Mouse (Mus musculus): ENCODE measurements at regions not wholly inside any gene's neighbourhood (a gene's known extent, or its start where the extent isn't known, plus 50 kb on each side); places are given as distances from the start of the nearest gene placed in this dataset.
"Not testable (repeated sequence)": the region's sequence is repeated elsewhere in the genome, so short reads cannot be mapped to it uniquely, and the experiment has no call there.

- no peak for DNase-seq (ENCODE audit: inconsistent age in 2 of 2, low spot score in 1 of 2)
These were observed 195.9 kb downstream of the Unc5cl start for GRCm38 (mm10) chr17:48650556-48650955.

GRCm38 (mm10) chr17:48672749-48673148 is 218.0 kb downstream of the Unc5cl start:
- no peak for DNase-seq (ENCODE audit: inconsistent age in 2 of 2, low spot score in 1 of 2)

- no peak for DNase-seq (ENCODE audit: inconsistent age in 2 of 2, low spot score in 1 of 2)
These were observed 223.6 kb downstream of the Unc5cl start for GRCm38 (mm10) chr17:48678216-48678832.

GRCm38 (mm10) chr17:48680331-48680730 is 225.6 kb downstream of the Unc5cl start:
- DNase-seq (ENCODE audit: inconsistent age in 2 of 2, low spot score in 1 of 2), result no peak

- no peak for DNase-seq (ENCODE audit: inconsistent age in 2 of 2, low spot score in 1 of 2)
These were observed 234.2 kb downstream of the Unc5cl start for GRCm38 (mm10) chr17:48688944-48689343.

- no peak for DNase-seq (ENCODE audit: inconsistent age in 2 of 2, low spot score in 1 of 2)
These were observed 233.7 kb upstream of the Lrfn2 start for GRCm38 (mm10) chr17:48698456-48698855.

GRCm38 (mm10) chr17:48700591-48700990 is 231.6 kb upstream of the Lrfn2 start:
- no peak for DNase-seq (ENCODE audit: inconsistent age in 2 of 2, low spot score in 1 of 2)

GRCm38 (mm10) chr17:48720506-48720905 is 211.7 kb upstream of the Lrfn2 start:
- DNase-seq (ENCODE audit: inconsistent age in 2 of 2, low spot score in 1 of 2), result no peak

- no peak for DNase-seq (ENCODE audit: inconsistent age in 2 of 2, low spot score in 1 of 2)
These were observed 208.9 kb upstream of the Lrfn2 start for GRCm38 (mm10) chr17:48723286-48723685.

- DNase-seq (ENCODE audit: inconsistent age in 2 of 2, low spot score in 1 of 2), result no peak
These were observed 207.6 kb upstream of the Lrfn2 start for GRCm38 (mm10) chr17:48724513-48725112.

- DNase-seq (ENCODE audit: inconsistent age in 2 of 2, low spot score in 1 of 2), result no peak
These were observed 205.7 kb upstream of the Lrfn2 start for GRCm38 (mm10) chr17:48726460-48726859.

GRCm38 (mm10) chr17:48733801-48734200 is 198.4 kb upstream of the Lrfn2 start:
- no peak for DNase-seq (ENCODE audit: inconsistent age in 2 of 2, low spot score in 1 of 2)

GRCm38 (mm10) chr17:48737181-48737580 is 195.0 kb upstream of the Lrfn2 start:
- DNase-seq (ENCODE audit: inconsistent age in 2 of 2, low spot score in 1 of 2), result not testable (repeated sequence)

GRCm38 (mm10) chr17:48738708-48739107 is 193.5 kb upstream of the Lrfn2 start:
- DNase-seq (ENCODE audit: inconsistent age in 2 of 2, low spot score in 1 of 2), result no peak

- no peak for DNase-seq (ENCODE audit: inconsistent age in 2 of 2, low spot score in 1 of 2)
These were observed 189.3 kb upstream of the Lrfn2 start for GRCm38 (mm10) chr17:48742769-48743405.

GRCm38 (mm10) chr17:48770099-48770498 is 162.1 kb upstream of the Lrfn2 start:
- DNase-seq (ENCODE audit: inconsistent age in 2 of 2, low spot score in 1 of 2), result no peak

- DNase-seq (ENCODE audit: inconsistent age in 2 of 2, low spot score in 1 of 2), result peak in 1 of 2 experiments; percentile 19
These were observed 160.4 kb upstream of the Lrfn2 start for GRCm38 (mm10) chr17:48771721-48772320.

- no peak for DNase-seq (ENCODE audit: inconsistent age in 2 of 2, low spot score in 1 of 2)
These were observed 157.8 kb upstream of the Lrfn2 start for GRCm38 (mm10) chr17:48774172-48774890.

- DNase-seq (ENCODE audit: inconsistent age in 2 of 2, low spot score in 1 of 2), result no peak
These were observed 156.7 kb upstream of the Lrfn2 start for GRCm38 (mm10) chr17:48775479-48775878.

GRCm38 (mm10) chr17:48776502-48776902 is 155.7 kb upstream of the Lrfn2 start:
- DNase-seq (ENCODE audit: inconsistent age in 2 of 2, low spot score in 1 of 2), result peak in 1 of 2 experiments; percentile 22

GRCm38 (mm10) chr17:48780217-48780616 is 152.0 kb upstream of the Lrfn2 start:
- no peak for DNase-seq (ENCODE audit: inconsistent age in 2 of 2, low spot score in 1 of 2)
